ENCODE assay signal across 13 mouse cellular contexts in the genomic region with DNA sequence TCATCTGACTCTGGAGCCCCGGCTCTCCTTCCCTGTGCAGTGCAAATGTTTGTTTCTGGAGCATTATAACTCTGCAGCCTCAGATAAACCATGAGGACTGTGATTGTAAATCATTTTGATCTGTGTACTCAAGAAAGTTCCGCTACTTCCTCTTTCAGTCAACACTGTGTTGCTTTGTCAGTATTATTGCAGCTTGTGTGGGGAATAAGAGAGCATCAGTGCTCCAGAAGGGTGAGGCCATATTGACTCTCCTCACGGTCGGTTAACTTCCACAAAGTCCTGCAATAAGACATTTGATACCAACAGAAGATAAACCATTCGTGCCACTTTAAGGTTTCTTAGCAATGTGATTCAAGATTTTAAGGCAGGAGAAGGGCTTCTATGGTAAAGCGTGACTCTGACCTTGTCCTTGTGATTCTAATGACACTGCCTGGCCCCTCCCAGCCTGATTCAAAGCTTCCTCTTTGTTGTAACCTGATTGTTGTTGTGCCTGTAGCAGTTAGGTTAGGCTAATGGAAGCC.
A peak's percentile ranks its signal among the peaks of the same experiment; 100 is the strongest.
DNase-seq lines count a peak whose midpoint lies in the region; ATAC-seq lines count a peak whose summit lies in the region.
"Had no signal": no experiment of that assay in that cellular context is flagged by ENCODE, and none has a peak within 500 bp of the region (broad histone marks: within the 10 kb centered on the region; RNA-seq: fewer than 3 reads in every experiment).

No protein-coding gene starts in this region.

- no peaks in the 10 kb centered on the region for H3K27me3 ChIP-seq in intestine, embryonic 15.5 days (replicated peaks)
- H3K27me3 ChIP-seq: hindbrain, embryonic 13.5 days; midbrain, embryonic 15.5 days; Patski had no signal

- peak; percentile 11 for DNase-seq in urinary bladder, postnatal 14 days (ENCODE audit: low spot score)
- no peak for DNase-seq in urinary bladder, adult 2 months (ENCODE audit: low spot score)
- DNase-seq in lung, postnatal 4 days, result peak; percentile 36 to 39
- no peak for DNase-seq in left cerebral cortex, postnatal 25 days (ENCODE audit: low spot score in 2 of 2)
- DNase-seq in layer of hippocampus, postnatal 14 days (ENCODE audit: low spot score in 2 of 2), result no peak
- DNase-seq: cerebellum, adult 11 months; gastrocnemius, postnatal 10 days; left cerebral cortex, postnatal 4 days had no signal

- 20% methylated on average over 6 of the region's 6 CpGs for WGBS in intestine, embryonic 15.5 days

- H3K27ac ChIP-seq in intestine, embryonic 15.5 days, result peak overlapping the region; percentile 73
- H3K27ac ChIP-seq: hindbrain, embryonic 13.5 days; midbrain, embryonic 15.5 days had no signal

- H3K9ac ChIP-seq in intestine, embryonic 15.5 days, result no peak overlapping the region
- H3K9ac ChIP-seq: hindbrain, embryonic 13.5 days; midbrain, embryonic 15.5 days had no signal

- H3K36me3 ChIP-seq in intestine, embryonic 15.5 days, result no peaks in the 10 kb centered on the region
- H3K36me3 ChIP-seq: hindbrain, embryonic 13.5 days; midbrain, embryonic 15.5 days had no signal

- ATAC-seq in intestine, embryonic 15.5 days, result peak; percentile 95
- no peak for ATAC-seq in erythroid progenitor cell, adult 5-6 weeks (replicated peaks; ENCODE audit: low FRiP score, poor library complexity, severe bottlenecking)
- ATAC-seq: midbrain, embryonic 15.5 days; Patski had no signal

- H3K9me3 ChIP-seq in intestine, embryonic 15.5 days, result no peaks in the 10 kb centered on the region
- H3K9me3 ChIP-seq: hindbrain, embryonic 13.5 days; midbrain, embryonic 15.5 days had no signal

- peaks cover 10% of the 10 kb centered on the region; the same call in 1 of the 2 replicates for H3K4me1 ChIP-seq in intestine, embryonic 15.5 days (replicated peaks)

- no peak overlapping the region for H3K4me2 ChIP-seq in intestine, embryonic 15.5 days (replicated peaks)
- H3K4me2 ChIP-seq: hindbrain, embryonic 13.5 days; midbrain, embryonic 15.5 days had no signal

- no peak overlapping the region for H3K4me3 ChIP-seq in intestine, embryonic 15.5 days (replicated peaks)
- H3K4me3 ChIP-seq: hindbrain, embryonic 13.5 days; midbrain, embryonic 15.5 days had no signal

- intact Hi-C loops in left cerebral cortex, postnatal 25 days (cut with DNase I), result no loop called here

Comparison
In these comparisons a context has a peak if more than half of its experiments do, and no peak if none do; other contexts are left out.
1. DNase-seq: peak in urinary bladder, postnatal 14 days (single experiment) and lung, postnatal 4 days (2 of 2); none in urinary bladder, adult 2 months (single experiment), left cerebral cortex, postnatal 25 days (0 of 2) and layer of hippocampus, postnatal 14 days (0 of 2).